Mouse (Mus musculus) olfactory bulb, adult 2 months (tissue): ENCODE measurements around the gene Isy1.

Experiments used
- CTCF ChIP-seq: fragments of 200-500 bp; IDR thresholded peaks from 2 replicates; pipeline ENCODE4 v1.5.1; 2012; ENCODE audit warnings: low read depth, mild to moderate bottlenecking, low read length, moderate library complexity; ENCODE audit not compliant: insufficient read depth
- POLR2A ChIP-seq: fragments of 200-500 bp; IDR thresholded peaks from 2 replicates; pipeline ENCODE4 v1.6.1; 2012; ENCODE audit warnings: mild to moderate bottlenecking, low read depth, low read length, moderate library complexity; ENCODE audit not compliant: insufficient read depth

DNA sequence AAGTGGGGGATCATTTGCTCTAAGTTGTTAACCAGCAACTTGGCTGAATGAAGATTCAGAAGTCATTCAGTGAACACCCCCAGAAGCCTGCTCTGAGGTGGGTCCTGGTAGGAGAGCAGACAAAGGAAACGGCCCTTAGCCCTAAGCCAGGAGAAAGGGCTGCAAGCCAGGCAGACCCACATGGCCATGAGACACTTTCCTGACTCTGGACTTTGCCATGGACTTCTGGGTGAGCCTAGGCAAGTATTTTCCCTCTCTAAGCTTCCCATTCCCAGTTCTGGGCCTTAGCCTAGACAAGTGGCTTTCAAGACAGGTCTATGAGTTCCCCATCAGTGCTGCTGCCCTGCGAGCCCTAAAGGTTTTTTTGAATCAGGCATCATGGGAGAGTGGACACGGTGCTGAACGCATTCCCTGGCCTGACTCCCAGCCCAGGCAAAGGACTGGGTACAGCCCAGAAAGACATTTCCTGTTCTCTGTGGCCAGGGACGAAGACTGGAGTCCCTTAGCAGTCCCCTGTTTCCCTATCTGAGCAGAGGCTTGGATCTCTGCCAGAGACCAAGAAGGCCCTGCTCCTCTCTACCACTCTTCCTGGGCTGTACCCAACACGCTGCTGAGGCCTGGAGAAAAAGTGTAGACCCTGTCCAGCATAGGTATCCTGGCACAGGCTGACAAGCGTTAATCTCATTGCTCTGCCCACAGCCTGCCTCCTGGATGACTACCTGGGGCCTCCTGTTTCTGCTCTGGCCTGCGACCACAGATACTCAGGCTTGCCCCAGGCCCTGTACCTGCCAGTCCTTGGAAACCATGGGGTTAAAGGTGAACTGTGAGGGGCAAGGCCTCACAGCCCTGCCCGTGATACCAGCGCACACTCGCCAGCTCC is 60.1 kb downstream of the Isy1 start:
- TF ChIP-seq POLR2A: no peak
- TF ChIP-seq CTCF: no peak
